Mouse (Mus musculus) heart, postnatal 10 days (tissue): Measurements from ENCODE around the gene C8a. TPM values are rescaled to one million over a fixed set of nuclear protein-coding genes. Genes with fewer than 3 reads are reported as not detected.

Experiments used
- DNase-seq, 2 experiments: peaks; one replicate each; pipeline ENCODE4 v3.0.0; 2021
- intact Hi-C: fragments of 180-260 bp; cut with DNase I; formaldehyde crosslinking; loops from one replicate; pipeline ENCODE4 v1.15.1; 2025
- total RNA-seq, 2 experiments: library from RNA; stranded (reverse); gene quantifications; 2 replicates each; pipeline ENCODE4 v1.2.3; 2021

C8a gene
- not detected for total RNA-seq

DNA sequence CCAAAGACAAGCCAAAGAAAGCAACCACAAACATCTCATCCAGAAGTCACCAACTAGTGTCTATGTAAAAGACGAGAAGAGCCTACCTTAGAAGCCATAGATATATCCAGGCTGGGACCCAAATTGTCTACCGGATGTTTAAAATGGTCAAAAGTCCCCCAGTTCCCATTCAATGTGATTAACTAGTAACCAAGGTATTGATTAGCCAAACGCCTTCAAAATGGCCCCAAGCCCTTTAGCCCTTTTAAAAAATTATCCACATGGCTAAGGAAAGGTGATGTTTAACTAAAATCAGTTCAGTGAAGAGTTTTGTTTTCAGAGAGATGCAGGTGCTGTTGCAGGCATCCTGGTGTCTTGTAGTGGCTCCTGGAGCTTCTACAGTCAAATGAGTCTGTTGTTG, at the start of gene C8a:
Gene C8a, minus strand, starts transcription at position 76 of the 400 bp plus-strand sequence.
- intact Hi-C loops, result no loop called here
- DNase-seq, result no peak

DNA sequence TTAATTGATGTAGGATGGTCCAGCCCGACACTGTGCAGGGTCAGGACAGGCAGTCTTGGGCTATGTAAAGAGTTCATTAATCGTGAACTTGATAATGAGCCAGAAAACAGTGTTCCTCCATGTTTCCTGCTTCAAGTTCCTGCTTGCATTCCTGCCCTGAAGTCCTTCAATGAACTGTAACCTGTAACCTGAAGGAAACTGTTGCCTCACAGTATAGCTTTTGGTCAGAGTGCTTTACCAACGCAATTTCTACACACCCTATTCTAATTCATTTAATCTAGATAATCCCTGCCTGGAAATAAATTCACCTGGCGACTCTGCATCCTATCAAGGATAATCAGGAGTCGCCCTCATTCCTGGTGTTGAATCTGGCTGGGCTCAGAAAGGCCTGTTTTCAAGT, 49.2 kb upstream of the C8a start:
- no peak for DNase-seq
- intact Hi-C loops, result no loop called here

DNA sequence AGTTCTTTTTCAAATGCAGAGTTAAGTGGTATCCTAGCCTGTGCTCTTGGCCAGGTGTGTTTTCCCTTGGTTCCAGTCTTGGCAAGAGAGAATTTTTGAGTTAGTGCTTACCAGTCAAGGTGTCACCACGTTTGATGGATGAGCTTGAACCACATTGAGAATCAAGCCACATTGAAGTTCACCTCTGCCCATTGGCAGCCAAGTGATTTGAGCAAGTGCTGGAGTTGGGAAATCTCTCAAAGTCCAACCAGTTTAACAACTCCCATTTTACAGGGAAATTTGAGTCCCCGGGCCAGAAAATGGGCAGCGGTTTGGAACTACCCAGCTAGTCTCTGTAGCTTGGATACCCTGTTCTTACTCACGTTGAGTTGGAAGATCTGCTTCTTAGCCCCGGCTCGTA, 41.8 kb upstream of the C8a start:
- intact Hi-C loops, result no loop called here

DNA sequence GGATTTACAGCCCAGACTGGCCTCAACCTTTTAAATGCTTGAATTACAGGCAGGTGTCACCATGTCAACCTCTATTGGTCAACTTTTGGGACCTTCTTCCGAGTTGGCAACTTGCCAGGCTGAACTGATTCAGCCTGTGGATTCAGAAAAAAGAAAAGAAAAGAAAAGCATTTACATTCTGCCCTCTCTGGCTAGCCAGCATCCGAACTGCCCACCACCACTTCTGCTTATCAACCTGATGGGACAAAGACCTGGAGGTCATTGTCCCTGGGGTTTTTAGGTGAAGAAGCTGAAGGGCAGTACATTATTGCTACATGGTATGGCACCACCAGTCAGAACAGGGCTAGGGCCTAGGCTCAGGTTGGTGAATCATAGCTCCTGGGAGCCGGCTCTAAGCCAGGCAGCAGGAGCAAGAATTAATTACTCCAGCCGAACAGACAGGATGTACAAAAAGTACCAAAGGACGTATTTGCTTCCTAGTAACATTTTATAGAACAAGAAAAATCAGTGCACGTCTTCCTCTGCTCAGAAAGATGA, 38.6 kb upstream of the C8a start:
- no peak for DNase-seq
- intact Hi-C loops, result loop anchor here (5.0 kb wide), 1 partner anchor 88 kb away; no protein-coding TSS in a partner anchor

More for the DNA sequence above, 41.8 kb upstream of the C8a start:
- no peak for DNase-seq

DNA sequence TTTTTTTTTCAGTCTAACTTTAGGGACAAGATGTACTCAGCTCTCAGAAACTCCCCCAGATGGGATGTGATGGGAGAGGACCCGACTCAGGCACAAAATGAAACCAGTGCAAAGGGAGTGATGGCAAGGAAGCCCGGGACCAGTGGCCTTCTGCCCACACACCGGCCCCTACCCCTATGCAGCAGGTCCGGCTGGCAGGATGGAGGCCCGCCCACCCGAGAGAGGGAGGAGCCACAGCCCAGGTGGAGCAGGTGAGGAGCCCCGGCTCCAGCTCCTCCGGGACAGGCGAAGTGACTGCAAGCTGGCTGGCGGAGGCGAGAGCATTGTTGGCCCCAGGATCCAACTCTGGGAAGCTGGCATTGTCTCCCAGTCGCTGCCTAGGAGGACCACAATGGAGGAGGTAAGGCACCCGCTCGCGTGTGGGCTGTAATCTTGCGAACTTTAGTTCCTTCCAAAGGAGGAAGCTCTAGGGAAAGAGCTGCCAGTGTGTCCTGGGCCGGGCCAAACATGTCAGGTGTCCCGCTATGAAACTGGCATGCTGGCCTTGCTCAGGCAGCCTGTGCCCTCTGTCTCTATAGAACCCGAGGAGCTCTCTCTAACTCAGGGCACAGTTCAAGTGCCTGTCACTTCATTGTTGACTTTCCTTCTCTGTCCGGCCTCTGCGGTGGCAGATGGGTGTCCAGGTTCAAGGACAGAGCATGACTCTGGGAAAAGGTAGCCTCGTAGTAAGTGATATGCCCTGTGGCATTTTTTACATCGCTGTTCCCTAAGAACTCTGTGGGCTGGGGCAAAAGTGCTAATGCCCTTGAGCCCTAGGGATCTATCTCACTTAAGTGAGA, 37.3 kb upstream of the C8a start, which contains the start of gene Fyb2:
Gene Fyb2, plus strand, starts transcription at position 166 of the 839 bp plus-strand sequence.
- intact Hi-C loops, result loop anchor here (5.0 kb wide), 1 partner anchor 89 kb away; no protein-coding TSS in a partner anchor
- DNase-seq, result no peak

DNA sequence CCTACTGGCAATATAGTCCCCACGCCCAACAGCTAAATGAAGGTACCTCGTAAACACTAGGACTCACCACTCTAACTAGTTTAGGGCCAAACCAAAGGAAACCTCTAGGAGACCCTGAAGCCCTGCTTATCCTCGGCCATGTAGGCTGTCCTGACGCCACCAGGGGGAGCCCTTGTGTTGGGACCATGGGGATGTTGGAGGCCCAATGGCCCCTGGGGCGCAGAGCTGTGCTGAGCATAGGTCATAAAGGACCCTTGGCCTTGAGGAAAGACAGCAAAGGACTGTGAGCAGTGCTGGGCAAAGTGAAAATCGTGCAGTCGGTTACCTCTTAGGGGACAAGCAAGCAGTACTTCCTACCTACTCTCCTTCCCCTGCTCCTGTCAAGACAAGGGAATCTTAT, 35.5 kb upstream of the C8a start:
- DNase-seq, result peak; percentile 71 to 84
- intact Hi-C loops, result loop anchor here (1.0 to 5.0 kb wide), 3 partner anchors 91 to 1315 kb away; no protein-coding TSS in a partner anchor

DNA sequence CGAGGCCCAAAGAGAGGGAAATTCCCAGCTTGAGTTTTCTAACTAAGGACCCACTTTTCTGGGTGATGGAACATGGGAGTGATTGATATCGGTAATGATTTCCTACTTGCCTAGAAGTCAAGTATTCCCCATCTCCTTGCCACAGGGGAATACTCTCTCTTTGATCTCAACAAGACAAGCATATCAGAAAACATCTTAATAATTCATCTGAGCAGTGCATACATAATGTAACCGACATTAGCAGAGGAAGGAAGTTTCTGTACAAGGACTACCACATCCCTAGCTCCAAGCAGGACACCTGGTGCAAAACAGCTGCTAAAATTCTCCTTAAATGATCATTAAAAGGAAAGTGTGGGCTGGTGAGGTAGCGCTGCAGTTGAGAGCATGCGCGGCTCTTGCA, 28.9 kb upstream of the C8a start:
- DNase-seq, result no peak
- intact Hi-C loops, result no loop called here

DNA sequence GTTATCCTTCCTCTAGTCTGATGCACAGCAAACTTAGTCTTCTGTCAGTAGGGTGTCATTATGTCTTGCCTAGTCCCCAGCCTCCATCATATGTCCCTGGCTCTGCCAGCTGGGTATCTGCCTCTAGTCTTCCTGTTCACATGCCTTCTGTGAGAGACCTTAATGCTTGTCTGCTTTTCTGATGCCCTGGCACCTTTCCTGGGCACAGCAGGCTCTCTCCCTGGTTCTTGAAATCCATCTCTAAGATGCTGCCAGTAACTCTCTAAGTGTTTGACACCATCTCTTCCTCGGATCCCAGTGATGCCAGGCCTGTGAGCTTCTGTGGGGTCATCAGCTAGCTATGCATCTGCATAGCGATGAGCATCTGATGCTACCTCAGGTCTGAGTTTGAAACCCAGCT, 26.6 kb upstream of the C8a start:
- no peak for DNase-seq
- intact Hi-C loops, result no loop called here

DNA sequence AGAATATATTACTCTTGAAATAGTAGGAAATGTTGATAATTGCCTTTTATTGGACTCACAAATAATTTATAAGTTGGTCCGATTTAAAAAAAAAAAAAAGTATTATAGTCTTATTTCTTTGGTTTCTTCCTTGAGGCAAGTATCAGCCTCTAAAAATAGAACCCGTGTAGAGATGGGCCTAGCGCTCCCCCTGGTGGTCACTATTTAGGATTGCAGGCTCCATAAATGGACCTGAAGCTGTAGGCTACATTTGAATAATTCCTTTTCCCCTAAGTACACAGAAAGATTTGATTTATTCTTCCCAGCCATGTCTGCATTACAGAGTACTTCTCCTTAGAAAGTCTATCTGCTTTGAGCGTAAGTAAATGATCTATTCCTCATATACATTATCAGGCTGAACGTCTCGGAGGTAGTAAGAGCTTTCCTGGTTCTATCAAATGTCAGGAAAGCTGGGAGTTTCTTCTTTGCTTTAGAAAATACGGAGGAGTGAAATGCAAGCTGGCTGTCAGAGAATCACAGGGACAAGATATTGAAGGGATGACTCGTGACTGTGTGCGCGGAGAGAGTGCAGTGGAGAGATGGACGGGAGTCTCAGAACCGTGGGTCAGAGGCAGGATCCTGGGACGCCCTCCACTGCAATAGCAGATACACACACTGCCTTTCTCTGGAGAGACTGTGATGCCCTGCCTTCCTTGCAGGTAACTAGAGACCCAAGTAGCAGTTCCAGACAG, 18.0 kb upstream of the C8a start:
- intact Hi-C loops, result loop anchor here (1.0 to 10.0 kb wide), 4 partner anchors 229 to 1037 kb away; no protein-coding TSS in a partner anchor
- DNase-seq, result peak; percentile 40 to 63

DNA sequence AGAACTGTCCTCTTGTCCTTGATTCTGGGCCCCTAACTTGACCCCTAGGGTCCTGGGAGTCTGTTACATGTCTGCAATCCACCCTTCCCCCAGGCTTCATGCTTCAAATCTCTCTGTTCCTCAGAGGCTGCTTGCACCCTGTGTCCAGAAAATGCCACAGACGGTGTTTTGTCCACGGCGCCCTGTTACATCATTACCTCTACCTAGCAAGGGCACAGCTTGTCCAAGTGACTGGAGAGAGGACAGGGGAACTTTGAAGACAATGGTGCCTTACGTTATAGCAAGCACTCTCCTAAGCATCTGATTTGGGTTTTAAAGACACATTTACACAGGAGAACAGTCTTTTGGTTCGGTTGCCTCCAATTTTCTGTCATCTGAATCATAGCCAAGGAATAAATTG, 17.4 kb upstream of the C8a start:
- DNase-seq, result no peak
- intact Hi-C loops, result loop anchor here (5.0 to 10.0 kb wide), 2 partner anchors 689 to 1036 kb away; no protein-coding TSS in a partner anchor

DNA sequence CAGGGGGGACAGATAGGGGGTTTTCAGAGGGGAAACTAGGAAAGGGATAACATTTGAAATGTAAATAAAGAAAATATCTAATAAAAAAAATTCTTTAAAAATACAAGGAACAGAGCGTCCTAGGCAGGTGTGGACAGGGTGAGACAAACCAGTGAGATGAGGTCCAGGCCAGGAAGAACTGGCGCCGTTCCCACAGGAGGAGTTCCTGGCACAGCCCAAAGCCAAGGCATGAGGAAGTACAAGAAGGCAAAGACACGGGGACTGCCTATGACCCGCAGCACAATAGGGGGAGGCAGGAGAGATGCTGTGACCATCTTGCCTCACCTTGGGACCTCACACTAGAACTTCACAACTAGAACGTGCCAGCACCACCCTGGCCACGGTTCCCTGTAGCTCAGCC, 15.5 kb upstream of the C8a start:
- intact Hi-C loops, result loop anchor here (5.0 to 10.0 kb wide), 2 partner anchors 687 to 1034 kb away; no protein-coding TSS in a partner anchor

DNA sequence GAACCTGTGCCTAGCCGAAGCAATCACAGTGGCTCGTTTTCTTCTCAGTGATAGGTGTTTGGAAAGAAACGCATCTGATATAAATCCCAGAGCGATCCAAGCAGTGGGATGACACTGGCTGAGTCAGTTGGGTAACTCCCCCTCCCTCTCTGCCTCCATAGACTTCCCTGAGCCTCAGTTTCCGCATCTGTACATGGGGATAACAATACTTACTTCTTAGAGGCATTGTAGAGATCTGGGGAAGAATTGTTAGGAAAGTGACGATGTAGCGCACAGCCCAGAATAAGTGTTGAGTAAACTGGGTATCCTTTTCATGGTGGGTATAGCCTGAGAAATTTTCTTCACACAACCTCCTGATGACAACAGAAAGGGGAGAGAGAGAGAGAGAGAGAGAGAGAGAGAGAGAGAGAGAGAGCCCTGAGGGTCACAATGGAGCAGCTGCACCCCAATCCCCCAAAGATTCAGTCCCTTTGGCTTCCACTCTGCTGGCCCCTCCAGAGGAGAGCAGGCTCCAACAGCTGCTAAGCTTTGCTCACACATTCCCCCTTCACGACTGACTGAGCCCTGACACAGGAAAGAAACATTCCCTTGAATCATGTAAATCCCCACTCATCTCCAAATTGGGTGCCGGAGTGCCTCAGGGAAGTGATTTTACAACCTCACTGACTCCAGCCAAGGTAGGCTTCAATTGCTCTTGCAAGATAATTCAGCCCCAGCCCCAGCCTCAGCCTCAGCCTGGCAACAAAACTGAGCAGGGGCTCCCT, 12.5 kb upstream of the C8a start:
- intact Hi-C loops, result no loop called here
- no peak for DNase-seq

More for the DNA sequence above, 15.5 kb upstream of the C8a start:
- DNase-seq, result peak; percentile 47 to 49

DNA sequence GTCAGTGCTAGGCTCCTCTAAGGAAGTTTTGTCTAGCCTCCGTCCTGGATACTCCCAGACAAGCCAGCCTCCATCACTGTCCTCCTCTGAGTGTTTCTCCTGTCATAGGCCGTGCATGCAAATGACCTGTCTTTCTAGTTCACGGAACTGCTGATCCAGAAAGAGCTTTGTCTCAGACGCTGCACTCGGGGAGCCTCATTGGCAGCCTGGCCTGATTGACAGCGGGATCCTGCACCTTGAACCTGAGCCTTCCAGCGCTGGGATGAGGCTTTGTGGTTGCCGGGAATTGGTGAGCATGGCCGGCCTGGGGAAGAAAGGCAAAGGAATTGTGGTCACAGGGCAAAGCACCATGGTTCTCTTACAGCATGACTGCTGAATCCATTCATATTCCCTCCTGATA, 11.3 kb upstream of the C8a start:
- intact Hi-C loops, result no loop called here
- no peak for DNase-seq

DNA sequence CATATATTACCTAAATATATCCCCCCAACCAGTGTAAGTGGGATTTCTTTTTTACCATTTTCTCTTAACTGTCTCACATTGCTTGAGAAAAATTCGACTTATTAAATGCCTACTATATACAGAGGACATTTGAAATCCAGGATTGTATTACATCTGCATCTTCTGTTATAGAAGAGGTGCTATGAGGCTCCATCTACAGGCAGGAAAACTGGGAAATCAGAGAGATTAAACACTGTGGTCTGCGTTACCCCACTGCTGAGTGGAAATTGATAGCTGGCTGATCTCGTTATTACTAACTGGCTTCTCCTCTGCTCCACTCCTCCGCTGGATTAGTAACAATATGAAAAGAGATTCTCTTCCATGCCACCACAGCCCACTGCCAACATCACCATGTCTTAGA, 366 bp downstream of the C8a start:
- intact Hi-C loops, result no loop called here
- no peak for DNase-seq

DNA sequence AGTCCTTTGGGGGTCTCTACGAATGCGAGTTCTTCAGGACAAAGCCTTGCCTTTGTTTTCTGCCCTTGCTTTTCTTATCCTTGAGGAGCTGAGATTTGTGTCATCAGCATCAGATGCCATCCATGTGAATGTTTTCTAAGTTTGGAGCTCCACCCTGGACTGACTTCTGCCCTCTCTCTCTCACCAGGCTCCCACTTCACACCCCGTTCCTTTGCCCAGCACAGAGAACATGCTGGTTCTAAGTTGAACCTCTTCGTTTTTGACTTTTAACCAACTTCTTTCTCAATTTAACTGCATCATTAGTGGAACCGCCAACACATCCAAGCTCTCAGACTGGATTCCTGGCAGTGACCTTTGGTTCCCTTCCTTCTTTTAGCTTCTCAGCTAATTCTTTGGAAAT, 6.0 kb downstream of the C8a start:
- no peak for DNase-seq
- intact Hi-C loops, result no loop called here

DNA sequence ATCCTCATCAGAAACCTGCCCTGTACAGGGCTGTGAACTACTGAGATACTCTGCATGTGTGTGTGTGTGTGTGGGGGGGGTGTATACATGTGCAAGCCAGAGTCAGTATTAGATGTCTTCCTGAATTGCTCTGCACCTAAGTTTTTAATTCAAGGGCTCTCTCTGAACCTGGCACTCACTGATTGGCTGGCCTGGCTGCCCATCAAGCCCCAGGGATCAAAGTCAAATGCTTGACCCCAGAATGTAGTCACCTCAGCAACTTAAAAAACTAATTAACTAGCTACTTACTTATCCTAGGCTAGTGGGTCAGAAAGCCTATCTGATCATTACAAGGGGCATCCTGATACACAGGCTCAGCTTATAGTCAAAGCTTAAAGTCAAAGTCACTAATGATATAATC, 6.6 kb downstream of the C8a start:
- intact Hi-C loops, result no loop called here
- no peak for DNase-seq

DNA sequence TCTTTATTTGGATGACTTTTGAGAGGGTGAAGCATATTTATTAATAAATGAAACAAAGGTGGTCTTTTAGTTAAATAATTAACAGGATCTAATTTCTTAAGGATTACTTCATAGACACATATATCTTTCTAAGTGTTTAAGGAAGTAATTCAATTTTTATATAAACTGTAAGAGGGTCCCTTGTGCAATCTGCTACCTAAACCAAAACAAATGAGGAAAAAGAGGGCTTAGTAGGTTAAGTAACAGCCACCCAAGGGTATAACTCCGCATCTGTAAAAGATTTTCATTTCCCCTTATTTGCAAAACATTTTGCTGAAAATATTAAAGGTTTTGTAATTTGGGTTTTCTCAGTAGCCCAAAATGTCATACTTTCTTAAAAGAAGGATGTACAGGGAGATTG, 11.8 kb downstream of the C8a start:
- intact Hi-C loops, result no loop called here
- no peak for DNase-seq

DNA sequence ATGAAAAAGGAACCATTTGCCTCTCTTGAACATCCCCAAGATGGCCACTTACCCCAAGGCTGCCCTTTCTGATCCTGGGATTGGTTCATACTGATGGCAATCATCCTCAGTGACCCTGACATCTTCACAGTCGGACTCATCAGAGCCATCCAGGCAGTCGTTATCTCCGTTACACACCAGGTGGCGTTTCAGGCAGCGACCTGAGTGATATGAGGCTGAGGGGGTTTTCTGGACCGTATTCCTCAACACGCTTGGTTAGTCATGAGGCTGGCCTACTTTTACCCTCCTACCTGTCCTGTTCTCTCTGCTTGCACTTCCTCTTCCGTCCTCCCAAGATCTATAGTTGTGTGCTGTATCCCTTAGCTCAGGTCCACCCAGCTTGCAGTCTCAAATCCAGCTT, 15.0 kb downstream of the C8a start:
- intact Hi-C loops, result no loop called here
- no peak for DNase-seq

DNA sequence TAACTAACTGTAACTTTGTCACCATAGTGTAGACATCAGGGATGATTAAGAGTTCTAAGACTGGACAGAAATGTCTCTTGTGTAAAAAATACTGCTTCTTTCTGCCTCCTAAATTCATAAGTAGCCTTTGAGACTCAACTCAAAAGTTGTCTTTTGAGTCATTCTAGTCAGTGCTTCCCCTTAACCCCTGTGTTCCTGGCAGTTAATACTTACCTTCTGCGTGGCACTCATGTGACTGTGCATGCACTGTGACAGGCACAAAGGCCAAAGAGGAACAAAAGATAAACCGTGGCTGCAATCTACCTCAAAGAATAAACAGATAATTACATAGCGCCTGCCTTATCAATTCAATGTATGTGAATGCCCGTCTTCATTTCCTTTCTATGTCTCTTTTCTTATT, 18.4 kb downstream of the C8a start:
- no peak for DNase-seq
- intact Hi-C loops, result no loop called here

DNA sequence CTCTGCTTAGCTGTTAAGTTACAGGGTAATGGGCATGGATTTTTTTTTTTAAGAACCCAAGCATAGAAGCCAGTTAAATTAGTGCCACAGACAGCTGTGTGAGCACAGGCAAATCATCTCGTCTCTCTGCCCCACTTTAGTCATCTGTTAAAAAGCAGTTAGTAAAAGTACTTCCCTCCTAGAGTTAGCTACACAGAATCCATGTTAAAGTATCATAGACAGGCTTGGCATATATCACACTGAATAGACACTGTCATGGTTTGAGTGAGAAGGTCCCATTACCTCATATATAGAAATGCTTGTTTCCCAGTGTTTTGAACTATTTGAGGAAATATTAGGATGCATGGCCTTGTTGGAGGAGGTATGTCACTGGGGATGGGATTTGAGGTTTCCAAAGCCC, 19.2 kb downstream of the C8a start, which contains the start of gene Gm17662:
Gene Gm17662, plus strand, starts transcription at position 301 of the 400 bp plus-strand sequence.
- DNase-seq, result no peak
- intact Hi-C loops, result no loop called here
